Mouse (Mus musculus) kidney, embryonic 14.5 days (tissue): ENCODE measurements around the gene Col26a1. TPM values are rescaled to one million over a fixed set of nuclear protein-coding genes. Genes with fewer than 3 reads are reported as not detected.

Experiments
- ATAC-seq: fragments of 200-750 bp; cut with Nextera tagmentation; 2 replicates; pipeline ENCODE4 v1.8.0; 2017; ENCODE audit warnings: moderate number of reproducible peaks, mild to moderate bottlenecking, moderate TSS enrichment, moderate library complexity; ENCODE audit not compliant: low FRiP score, low TSS enrichment
- H3K27ac ChIP-seq: fragments of 300-500 bp; sonication (generic); 2 replicates; pipeline ENCODE4 v1.5.1; 2014; ENCODE audit warnings: low read depth, mild to moderate bottlenecking, low read length, moderate library complexity, mixed read lengths
- H3K27me3 ChIP-seq: fragments of 300-500 bp; sonication (generic); 2 replicates; pipeline ENCODE4 v1.6.1; 2014; ENCODE audit warnings: mild to moderate bottlenecking, low read length; ENCODE audit not compliant: control insufficient read depth, insufficient read depth
- H3K36me3 ChIP-seq: fragments of 300-500 bp; sonication (generic); 2 replicates; pipeline ENCODE4 v1.6.1; 2014; ENCODE audit warnings: low read length, mixed read lengths; ENCODE audit not compliant: control insufficient read depth, insufficient read depth
- H3K4me1 ChIP-seq: fragments of 300-500 bp; sonication (generic); 2 replicates; pipeline ENCODE4 v1.6.1; 2014; ENCODE audit warnings: low read length, mixed read lengths; ENCODE audit not compliant: control insufficient read depth, insufficient read depth
- H3K4me2 ChIP-seq: fragments of 300-500 bp; sonication (generic); replicated peaks from 2 replicates; pipeline ENCODE4 v1.6.1; 2014; ENCODE audit warnings: low read depth, mild to moderate bottlenecking, low read length
- H3K4me3 ChIP-seq: fragments of 300-500 bp; sonication (generic); 2 replicates; pipeline ENCODE4 v1.5.1; 2014; ENCODE audit warnings: mild to moderate bottlenecking, low read length
- H3K9ac ChIP-seq: fragments of 300-500 bp; sonication (generic); 2 replicates; pipeline ENCODE4 v1.6.1; 2014; ENCODE audit warnings: low read depth, mild to moderate bottlenecking, low read length, moderate library complexity
- H3K9me3 ChIP-seq: fragments of 300-500 bp; sonication (generic); 2 replicates; pipeline ENCODE4 v1.6.1; 2016; ENCODE audit warnings: low read length; ENCODE audit not compliant: control insufficient read depth
- WGBS: fragments of 180-500 bp; shearing (Covaris S2); extraction: QIAGEN DNeasy Blood & Tissue Kit; methylation state at CpG from one replicate; pipeline ENCODE4 v1.1.7; 2014; 5-methylcytosine and 5-hydroxymethylcytosine counted together
- polyA plus RNA-seq: library from polyadenylated mRNA; unstranded; fragments of >200 nt; fragmentation: Nextera tagmentation; extraction: Ambion mirVana; gene quantifications from 2 replicates; pipeline ENCODE4 v1.2.1, GENCODE M21; 2014

Gene Col26a1
- polyA plus RNA-seq, 1 experiment from 2014 or later = 44.0 TPM

DNA sequence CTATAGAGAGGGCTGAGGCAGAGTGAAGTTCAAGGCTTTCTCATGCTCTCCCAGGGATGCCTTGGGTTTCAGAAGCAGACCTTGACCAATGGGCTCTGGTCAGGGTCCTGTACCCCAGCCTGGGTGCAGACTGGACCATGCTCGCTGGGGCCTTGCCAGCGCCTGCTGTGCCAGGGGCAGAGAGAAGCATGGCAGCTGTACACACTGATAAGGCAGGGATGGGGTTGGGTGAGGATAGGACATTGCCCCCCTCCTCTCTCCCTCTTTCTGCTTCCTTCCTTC, 165.5 kb downstream of the Col26a1 start:
- H3K36me3 ChIP-seq = no peaks in the 10 kb centered on the region
- peak overlapping the region; percentile 76; the same call in 1 of the 2 replicates for H3K27ac ChIP-seq
- no peak overlapping the region for H3K4me3 ChIP-seq
- H3K27me3 ChIP-seq = no peaks in the 10 kb centered on the region
- H3K4me1 ChIP-seq = peaks cover 12% of the 10 kb centered on the region
- H3K4me2 ChIP-seq = no peak overlapping the region
- ATAC-seq = peak; percentile 86; the same call in 1 of the 2 replicates
- H3K9me3 ChIP-seq = no peaks in the 10 kb centered on the region
- WGBS = 17% methylated on average over 2 of the region's 2 CpGs
- H3K9ac ChIP-seq = no peak overlapping the region

DNA sequence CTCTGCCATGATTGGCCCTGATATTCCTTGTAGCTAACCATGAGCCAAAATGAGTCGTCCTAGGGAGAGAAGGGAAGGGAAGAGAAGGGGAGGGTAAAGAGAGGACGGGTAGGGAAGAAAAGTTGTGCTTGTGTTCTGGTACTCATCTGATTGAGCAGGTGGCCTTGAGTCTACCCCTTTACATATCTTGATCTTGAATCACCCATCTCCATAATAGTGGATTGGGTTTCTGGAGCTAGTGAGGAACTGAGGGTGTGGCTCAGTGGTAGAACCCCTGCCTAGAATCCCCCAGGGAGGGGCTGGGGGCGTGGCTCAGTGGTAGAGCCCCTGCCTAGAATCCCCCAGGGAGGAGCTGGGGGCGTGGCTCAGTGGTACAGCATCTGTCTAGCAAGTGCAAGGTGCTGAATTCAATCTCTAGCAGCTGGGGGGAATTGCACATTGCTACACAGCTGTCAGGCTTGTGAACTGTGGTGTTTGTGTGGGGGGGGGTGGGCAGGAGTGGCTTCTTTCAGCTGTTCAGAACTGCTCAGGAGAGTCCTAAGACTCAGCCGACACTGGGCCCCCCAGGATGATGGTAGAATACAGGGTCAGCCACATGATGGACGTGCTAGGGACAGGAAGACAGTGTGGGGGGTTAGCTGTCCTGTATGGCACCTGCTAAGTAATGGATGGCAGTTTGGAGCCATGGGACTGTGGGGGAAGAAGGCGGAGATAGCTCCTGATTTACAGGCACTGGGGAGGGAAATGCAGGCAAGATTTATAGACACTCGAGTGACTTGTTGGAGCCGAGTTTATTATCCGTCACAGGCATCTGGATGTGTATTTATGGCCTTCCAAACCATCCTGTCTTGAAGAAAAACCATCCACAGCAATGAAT, 166.1 kb downstream of the Col26a1 start:
- H3K27ac ChIP-seq = peak overlapping the region; percentile 76; the same call in 1 of the 2 replicates
- 20% methylated on average over 10 of the region's 10 CpGs for WGBS
- H3K27me3 ChIP-seq = no peaks in the 10 kb centered on the region
- ATAC-seq = peak; percentile 83
- H3K4me1 ChIP-seq = peaks cover 12% of the 10 kb centered on the region
- H3K4me3 ChIP-seq = no peak overlapping the region
- H3K36me3 ChIP-seq = no peaks in the 10 kb centered on the region
- no peak overlapping the region for H3K4me2 ChIP-seq
- no peak overlapping the region for H3K9ac ChIP-seq
- H3K9me3 ChIP-seq = no peaks in the 10 kb centered on the region

- Histone ChIP-seq H3K27ac (no peak overlapping the region), H3K9ac (no peak overlapping the region), H3K4me3 (no peak overlapping the region; the same call in 1 of the 2 replicates), H3K4me2 (peak overlapping the region; percentile 25), H3K4me1 (peaks cover 12% of the 10 kb centered on the region), H3K27me3 (no peaks in the 10 kb centered on the region), H3K9me3 (no peaks in the 10 kb centered on the region), H3K36me3 (no peaks in the 10 kb centered on the region)
- ATAC-seq = no peak
- 37% methylated on average over 11 of the region's 11 CpGs for WGBS
These were observed 168.1 kb downstream of the Col26a1 start for GRCm38 (mm10) chr5:136714879-136715278.

- 29% methylated on average over 32 of the region's 32 CpGs for WGBS
These were observed 168.7 kb downstream of the Col26a1 start for GRCm38 (mm10) chr5:136714232-136714875.

GRCm38 (mm10) chr5:136710742-136711141, 172.3 kb downstream of the Col26a1 start:
- 61% methylated on average over 4 of the region's 4 CpGs for WGBS
- Histone ChIP-seq H3K4me3 (no peak overlapping the region), H3K4me1 (no peaks in the 10 kb centered on the region), H3K9ac (no peak overlapping the region), H3K27ac (no peak overlapping the region), H3K36me3 (no peaks in the 10 kb centered on the region), H3K9me3 (no peaks in the 10 kb centered on the region), H3K4me2 (no peak overlapping the region), H3K27me3 (no peaks in the 10 kb centered on the region)
- ATAC-seq = no peak

More at GRCm38 (mm10) chr5:136714232-136714875, 168.7 kb downstream of the Col26a1 start:
- ATAC-seq = no peak
- H3K9me3 ChIP-seq = no peaks in the 10 kb centered on the region
- H3K36me3 ChIP-seq = no peaks in the 10 kb centered on the region
- peak overlapping the region; percentile 25 for H3K4me2 ChIP-seq
- H3K4me1 ChIP-seq = peaks cover 12% of the 10 kb centered on the region
- no peaks in the 10 kb centered on the region for H3K27me3 ChIP-seq
- H3K4me3 ChIP-seq = no peak overlapping the region; the same call in 1 of the 2 replicates
- no peak overlapping the region for H3K27ac ChIP-seq
- H3K9ac ChIP-seq = no peak overlapping the region

DNA sequence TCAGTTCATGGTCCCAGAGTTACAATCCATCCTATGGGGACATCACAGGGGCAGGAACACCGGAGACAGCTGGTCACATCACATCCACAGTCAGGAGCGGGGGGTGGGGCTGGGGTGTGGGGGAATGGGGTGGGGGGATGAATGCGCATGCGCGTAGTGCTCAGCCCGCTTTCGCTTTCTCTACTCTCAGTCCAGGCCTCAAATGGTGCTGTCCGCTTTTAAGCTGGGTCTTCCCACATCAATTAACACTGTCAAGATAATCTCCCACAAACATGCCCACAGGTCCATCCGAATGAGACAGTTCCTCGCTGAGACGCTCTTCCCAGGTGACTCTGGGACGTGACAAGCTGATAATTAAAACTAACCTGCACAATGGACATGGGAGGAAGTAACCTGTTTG, 174.9 kb downstream of the Col26a1 start:
- Histone ChIP-seq H3K27ac (no peak overlapping the region), H3K36me3 (no peaks in the 10 kb centered on the region), H3K9ac (no peak overlapping the region), H3K4me1 (no peaks in the 10 kb centered on the region), H3K4me3 (no peak overlapping the region), H3K9me3 (no peaks in the 10 kb centered on the region; the same call in 1 of the 2 replicates), H3K4me2 (no peak overlapping the region), H3K27me3 (no peaks in the 10 kb centered on the region)
- no peak for ATAC-seq
- 79% methylated on average over 12 of the region's 12 CpGs for WGBS

DNA sequence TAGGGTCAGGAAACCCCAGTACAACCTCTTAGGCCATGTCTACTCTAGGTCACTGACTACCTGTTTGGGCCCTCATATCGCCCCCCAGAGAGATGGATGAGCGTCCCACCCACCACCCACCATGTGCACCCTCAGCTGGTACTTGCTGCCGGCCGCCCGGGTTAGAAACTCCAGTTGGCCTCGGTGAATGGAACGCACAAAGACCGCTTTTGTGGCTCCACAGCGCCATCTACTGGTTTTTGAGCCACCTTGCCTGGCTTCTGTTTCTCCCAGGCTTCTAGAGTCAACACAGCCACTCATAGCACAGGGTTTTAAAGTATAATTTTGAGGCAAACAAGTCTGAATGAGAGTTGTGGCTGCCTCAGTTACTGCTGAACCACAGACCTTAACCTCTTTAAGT, 176.2 kb downstream of the Col26a1 start:
- Histone ChIP-seq H3K9me3 (no peaks in the 10 kb centered on the region; the same call in 1 of the 2 replicates), H3K4me3 (no peak overlapping the region), H3K9ac (no peak overlapping the region), H3K36me3 (no peaks in the 10 kb centered on the region), H3K27me3 (no peaks in the 10 kb centered on the region), H3K27ac (no peak overlapping the region), H3K4me2 (no peak overlapping the region), H3K4me1 (0 out of 2 replicates have a peak, but pooled peaks cover 3% of the 10 kb centered on the region)
- ATAC-seq = peak; percentile 47; the same call in 1 of the 2 replicates
- 2% methylated on average over 9 of the region's 9 CpGs for WGBS

- 0 out of 2 replicates have a peak, but pooled peaks cover 3% of the 10 kb centered on the region for H3K4me1 ChIP-seq
- no peak overlapping the region for H3K9ac ChIP-seq
- H3K4me2 ChIP-seq = no peak overlapping the region
- no peak overlapping the region for H3K27ac ChIP-seq
- no peaks in the 10 kb centered on the region for H3K36me3 ChIP-seq
- WGBS = 100% methylated on average over 3 of the region's 3 CpGs
- no peaks in the 10 kb centered on the region for H3K27me3 ChIP-seq
- ATAC-seq = no peak
- no peaks in the 10 kb centered on the region; the same call in 1 of the 2 replicates for H3K9me3 ChIP-seq
- H3K4me3 ChIP-seq = no peak overlapping the region
These were observed 177.5 kb downstream of the Col26a1 start for GRCm38 (mm10) chr5:136705532-136705931.

DNA sequence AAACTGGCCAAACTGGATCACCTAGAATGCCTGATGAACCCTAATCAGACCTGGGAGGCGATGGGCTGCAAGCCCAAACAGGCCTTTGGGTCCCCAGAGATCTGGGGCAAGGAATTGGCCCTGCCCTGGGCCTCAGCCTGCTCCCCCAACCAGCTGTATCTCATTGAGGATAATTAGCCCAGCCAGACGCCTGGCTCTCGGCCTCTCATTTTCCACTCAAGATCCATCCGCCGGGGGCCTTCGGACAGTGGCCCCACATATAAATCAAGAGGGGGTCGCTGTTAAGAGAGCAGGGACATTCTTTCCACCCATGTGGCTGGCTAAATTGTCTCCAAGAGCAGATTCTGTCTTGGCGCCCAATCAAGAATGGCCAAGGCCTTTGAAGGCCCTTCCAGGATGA, 178.9 kb downstream of the Col26a1 start:
- no peaks in the 10 kb centered on the region for H3K27me3 ChIP-seq
- 70% methylated on average over 8 of the region's 8 CpGs for WGBS
- no peak overlapping the region for H3K4me2 ChIP-seq
- ATAC-seq = no peak
- no peak overlapping the region for H3K4me3 ChIP-seq
- no peak overlapping the region for H3K27ac ChIP-seq
- H3K9ac ChIP-seq = no peak overlapping the region
- H3K36me3 ChIP-seq = no peaks in the 10 kb centered on the region
- H3K4me1 ChIP-seq = 0 out of 2 replicates have a peak, but pooled peaks cover 3% of the 10 kb centered on the region
- no peaks in the 10 kb centered on the region; the same call in 1 of the 2 replicates for H3K9me3 ChIP-seq
